Mouse (Mus musculus) layer of hippocampus, adult 8-10 months (tissue): ENCODE measurements around the gene Iqcf3. TPM values are rescaled to one million over a fixed set of nuclear protein-coding genes. Genes with fewer than 3 reads are reported as not detected.
"Not testable (repeated sequence)": the region's sequence is repeated elsewhere in the genome, so short reads cannot be mapped to it uniquely, and the experiment has no call there.

Experiments used
- DNase-seq, 2 experiments: peaks; one replicate each; pipeline ENCODE4 v3.0.0; 2022; ENCODE audit warnings: low spot score in 2 of 2
- total RNA-seq, 4 experiments: library from RNA; stranded (reverse); gene quantifications; 2 replicates each; pipeline ENCODE4 v1.2.4; 2022

Gene Iqcf3
- total RNA-seq, 4 experiments from 2014 or later, result not detected

GRCm38 (mm10) chr9:106509356-106509755, 52.1 kb downstream of the Iqcf3 start:
- DNase-seq, result peak; percentile 16 to 32

- no peak for DNase-seq
Observed at GRCm38 (mm10) chr9:106504246-106504645, 57.2 kb downstream of the Iqcf3 start.

- DNase-seq, result no peak
Observed at GRCm38 (mm10) chr9:106501846-106502245, 59.6 kb downstream of the Iqcf3 start.

DNA sequence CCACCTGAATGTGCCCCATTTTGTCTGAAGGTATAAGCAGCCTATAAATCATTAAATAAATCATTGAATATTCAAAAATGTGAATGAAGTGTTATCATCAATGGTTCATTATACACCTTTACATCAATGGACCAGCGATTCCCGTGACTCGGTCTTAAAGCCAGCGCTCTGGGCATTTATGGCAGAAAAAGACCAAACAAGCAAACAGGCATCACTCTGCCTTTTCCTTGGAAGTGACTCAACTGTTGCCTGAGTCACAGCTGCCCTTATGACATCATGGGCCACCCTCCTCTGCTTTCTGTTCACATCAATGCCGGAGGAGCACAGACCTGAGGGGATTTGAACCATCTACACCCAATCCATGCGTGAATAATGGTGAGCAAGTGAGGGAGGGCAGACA, 61.8 kb downstream of the Iqcf3 start, which contains the start of gene Iqcf1:
Gene Iqcf1, plus strand, starts transcription at position 301 of the 400 bp plus-strand sequence.
- DNase-seq, result no peak

DNA sequence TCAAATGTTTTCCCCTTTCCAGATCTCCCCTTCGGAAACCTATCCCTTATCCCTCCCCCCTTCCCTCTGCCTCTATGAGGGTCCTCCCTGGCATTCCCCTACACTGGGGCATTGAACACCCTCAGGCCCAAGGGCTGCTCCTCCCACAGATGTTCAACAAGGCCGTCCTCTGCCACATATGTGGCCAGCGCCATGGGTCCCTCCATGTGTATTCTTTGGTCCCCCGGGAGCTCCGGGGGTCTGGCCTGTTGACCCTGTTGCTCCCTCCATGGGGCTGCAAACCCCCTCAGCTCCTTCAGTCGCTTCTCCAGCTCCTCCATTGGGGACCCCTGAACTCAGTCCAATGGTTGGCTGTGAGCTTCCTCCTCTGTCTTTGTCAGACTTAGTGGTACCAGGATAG, 73.8 kb downstream of the Iqcf3 start:
- DNase-seq, result not testable (repeated sequence)

DNA sequence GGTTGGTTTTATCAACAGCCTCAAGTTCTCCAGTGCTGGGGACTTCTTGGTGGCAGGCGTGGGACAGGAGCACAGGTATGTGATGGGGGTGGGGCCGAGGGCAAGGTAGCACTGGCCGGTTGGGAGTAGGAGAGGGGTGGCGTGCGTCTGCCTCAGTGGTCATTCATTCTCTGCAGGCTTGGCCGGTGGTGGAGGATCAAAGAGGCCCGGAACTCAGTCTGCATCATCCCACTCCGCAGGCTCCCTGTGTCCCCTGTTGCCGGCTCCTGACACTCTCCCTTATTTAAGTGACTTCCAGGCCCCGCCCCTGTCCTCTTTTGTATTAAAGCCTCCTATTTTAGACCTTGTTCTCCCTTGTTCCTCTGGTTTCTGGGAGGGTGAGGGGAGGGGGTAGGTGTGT, 76.4 kb downstream of the Iqcf3 start:
- DNase-seq, result peak in 1 of 2 experiments; percentile 2

DNA sequence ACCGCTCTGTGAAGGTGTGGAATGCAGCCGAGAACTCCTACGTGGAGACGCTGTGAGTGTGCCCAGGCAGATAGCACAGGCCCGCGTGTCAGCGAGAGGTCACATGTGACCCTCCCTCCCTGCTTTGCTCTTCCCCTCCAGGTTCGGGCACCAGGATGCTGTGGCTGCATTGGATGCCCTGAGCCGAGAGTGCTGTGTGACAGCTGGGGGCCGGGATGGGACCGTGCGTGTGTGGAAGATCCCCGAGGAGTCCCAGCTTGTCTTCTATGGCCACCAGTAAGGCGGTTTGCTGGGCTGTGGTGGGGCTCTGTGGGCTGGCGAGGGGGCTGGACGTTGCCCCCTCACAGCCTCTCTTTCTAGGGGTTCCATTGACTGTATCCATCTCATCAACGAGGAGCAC, 77.8 kb downstream of the Iqcf3 start:
- peak in 1 of 2 experiments; percentile 4 for DNase-seq

GRCm38 (mm10) chr9:106483136-106483535, 78.3 kb downstream of the Iqcf3 start:
- DNase-seq, result no peak

GRCm38 (mm10) chr9:106482578-106483115, 78.8 kb downstream of the Iqcf3 start:
- peak in 1 of 2 experiments; percentile 2 for DNase-seq

GRCm38 (mm10) chr9:106481676-106482075, 79.8 kb downstream of the Iqcf3 start:
- peak in 1 of 2 experiments; percentile 2 for DNase-seq

DNA sequence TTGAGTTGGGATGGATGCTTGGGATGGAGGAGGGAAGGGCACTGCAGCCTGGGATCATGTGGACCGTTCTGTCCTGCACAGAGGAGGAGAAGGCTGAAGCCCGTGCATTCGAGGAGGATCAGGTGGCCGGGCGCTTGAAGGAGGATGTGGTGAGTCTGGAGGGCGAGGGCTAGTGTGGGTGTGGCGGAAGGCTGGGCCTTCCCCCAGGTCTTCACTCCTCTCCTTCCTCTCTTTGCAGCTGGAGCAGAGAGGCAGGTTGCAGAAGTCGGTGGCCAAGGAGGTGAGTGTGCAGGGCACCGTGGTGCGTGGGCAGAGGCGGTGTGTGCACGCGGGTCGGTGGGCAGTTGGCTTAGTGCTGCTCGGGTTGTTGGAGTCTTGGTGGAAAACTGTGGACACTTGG, 80.4 kb downstream of the Iqcf3 start:
- peak in 1 of 2 experiments; percentile 5 for DNase-seq

DNA sequence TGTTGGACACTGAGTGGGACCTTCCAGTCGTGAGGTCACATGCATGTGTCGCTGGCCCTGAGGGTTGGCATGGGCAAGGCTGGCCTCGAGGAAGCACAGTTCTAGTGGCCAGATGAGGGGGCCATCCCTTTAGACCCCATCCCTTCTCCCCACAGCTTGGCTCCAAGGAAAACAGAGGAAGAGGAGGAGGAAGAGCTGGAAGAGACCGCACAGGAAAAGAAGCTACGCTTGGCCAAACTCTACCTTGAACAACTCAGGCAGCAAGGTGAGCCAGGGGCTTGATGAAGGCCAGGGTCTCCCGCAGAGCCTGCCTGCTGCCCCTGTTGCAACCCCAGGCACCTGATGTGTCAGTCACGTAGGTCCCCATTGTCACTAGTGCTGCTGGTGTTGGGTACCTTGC, 80.9 kb downstream of the Iqcf3 start:
- peak in 1 of 2 experiments; percentile 3 for DNase-seq

GRCm38 (mm10) chr9:106478101-106478500, 83.3 kb downstream of the Iqcf3 start:
- DNase-seq, result peak in 1 of 2 experiments; percentile 2

DNA sequence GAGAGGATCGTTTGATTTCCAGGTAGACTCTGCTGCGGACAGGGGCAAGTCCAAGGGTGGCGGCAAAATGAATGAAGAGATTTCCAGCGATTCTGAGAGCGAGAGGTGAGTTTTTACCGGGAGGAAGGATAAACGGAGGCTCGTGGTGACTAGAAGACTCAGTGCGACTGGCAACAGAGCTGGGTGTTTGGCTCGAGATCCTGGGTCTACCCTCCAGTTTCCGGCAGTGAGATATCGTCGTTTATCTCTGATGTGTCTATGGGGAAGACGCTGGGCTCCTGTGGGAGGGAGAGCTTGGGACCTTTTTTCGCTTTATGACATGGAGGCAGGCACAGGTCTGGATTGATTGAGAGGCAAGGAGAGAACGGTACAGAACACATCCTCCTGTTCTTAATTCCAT, 83.8 kb downstream of the Iqcf3 start:
- peak in 1 of 2 experiments; percentile 3 for DNase-seq

DNA sequence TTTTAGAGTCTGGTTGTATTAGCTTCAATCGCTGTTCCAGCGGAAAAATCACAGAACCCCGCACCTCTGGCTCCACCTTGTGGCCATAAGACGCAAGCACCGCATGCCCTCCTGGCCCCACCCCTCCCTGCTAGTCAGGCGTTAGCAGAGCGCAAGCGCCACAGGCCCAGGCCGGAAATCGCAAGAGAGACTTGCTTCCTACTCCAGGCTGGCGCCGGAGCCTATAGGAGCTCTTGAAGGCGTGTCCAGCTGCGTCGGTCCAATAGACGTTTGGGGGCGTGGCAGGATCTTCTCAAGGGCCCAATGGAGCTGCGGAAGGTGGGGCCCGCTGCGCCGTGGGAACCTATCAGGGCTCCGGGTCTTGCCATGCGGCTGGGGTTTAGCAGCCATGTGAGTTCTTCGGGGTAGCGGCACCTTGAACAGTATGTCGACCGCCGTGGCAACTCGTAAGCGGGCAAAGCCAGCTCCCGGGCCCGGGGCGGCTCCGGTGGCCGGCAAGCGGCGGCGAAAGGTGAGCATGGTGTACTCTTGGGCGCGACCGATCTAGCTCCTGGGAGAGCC, 84.4 kb downstream of the Iqcf3 start, which contains the start of gene Parp3:
Gene Parp3, minus strand, starts transcription at position 26 of the 561 bp plus-strand sequence.
- peak; percentile 100 for DNase-seq

DNA sequence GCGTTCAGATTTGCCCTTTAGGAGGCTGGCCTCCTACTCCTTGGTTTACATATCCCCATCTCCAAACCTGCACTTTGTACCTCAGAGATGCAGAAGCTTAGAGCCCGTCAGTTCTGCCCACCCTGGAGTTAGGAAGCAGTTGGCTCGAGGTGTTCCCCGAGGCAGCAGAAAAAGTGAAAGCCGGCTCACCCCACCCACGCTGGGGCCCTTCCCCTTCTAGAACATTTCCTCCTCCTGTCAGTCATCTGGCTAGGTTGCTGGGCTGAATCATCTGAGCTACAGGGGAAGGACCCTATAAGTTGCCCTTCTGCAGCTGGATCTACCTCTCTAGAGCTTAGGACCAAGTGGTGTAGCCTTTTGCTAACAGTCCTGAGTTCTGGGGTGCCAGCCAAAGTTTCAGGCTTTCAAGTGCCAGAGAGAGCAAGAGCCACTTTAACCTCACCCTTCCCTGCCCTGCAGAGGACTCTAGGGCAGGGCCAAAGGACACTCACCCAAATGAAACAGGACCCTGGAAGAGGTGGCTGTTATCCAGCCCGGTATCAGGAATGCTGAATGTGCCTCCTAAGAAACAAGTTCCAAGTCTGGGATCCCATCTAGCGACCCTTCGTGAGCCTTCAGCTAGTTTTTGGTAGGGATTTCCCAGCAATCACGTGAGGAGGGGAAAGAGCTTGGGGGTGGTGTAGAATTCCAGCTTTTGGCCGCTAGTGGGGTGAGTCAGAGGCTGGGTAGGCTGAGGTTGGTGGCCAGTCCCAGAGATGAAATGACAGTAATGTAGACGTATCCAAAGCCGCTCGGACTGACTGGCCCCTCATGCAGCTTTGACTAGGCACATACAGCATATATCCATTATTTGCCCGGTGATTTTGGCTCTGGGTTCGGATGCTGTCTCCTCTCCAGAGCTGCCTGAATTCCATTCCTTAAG, 85.2 kb downstream of the Iqcf3 start:
- peak; percentile 21 to 32 for DNase-seq

- DNase-seq, result peak in 1 of 2 experiments; percentile 3
Observed at GRCm38 (mm10) chr9:106475663-106476001, 85.8 kb downstream of the Iqcf3 start, which contains the start of gene Rrp9. Rrp9 (plus strand) TSS chr9:106475963.

DNA sequence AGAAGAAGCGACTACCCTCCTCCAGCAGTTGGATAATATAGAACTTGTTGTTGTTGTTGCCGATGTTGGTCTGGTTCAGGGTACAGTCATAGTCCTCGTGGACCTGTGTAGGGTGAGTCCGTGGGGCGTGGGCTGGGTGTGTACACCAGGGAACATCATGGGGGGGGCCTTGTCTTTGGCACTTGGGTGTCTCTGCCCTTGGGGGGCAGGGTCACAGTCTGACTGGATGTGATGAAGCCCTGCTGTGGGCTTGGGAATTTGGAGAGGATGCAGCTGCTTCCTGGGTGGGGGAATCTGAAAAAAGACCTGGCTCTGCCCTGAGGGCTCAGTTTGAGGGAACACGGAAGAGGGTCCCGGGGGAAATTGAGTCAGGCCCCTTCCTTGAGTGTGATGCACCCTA, 86.4 kb downstream of the Iqcf3 start:
- peak in 1 of 2 experiments; percentile 13 for DNase-seq

DNA sequence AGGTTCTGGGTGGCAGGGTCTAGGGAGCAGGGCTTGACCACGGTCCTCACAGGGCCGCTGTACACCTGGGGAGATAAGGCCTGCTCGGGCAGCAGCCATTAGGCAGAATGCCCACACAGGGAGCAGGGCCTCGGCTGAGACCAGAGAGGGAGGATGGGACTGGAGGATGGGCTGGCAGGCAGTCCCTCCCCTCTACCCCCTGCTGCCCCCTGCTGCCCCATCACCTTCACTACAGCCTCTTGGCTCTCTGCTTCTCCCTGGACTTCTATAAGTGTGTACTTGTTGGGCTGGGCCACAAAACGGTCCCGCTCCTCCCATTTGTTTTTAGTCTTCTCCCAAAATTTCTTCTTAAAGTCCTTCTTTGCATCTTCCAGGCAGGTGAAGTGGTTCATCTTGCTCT, 87.0 kb downstream of the Iqcf3 start:
- peak; percentile 49 to 60 for DNase-seq

- peak in 1 of 2 experiments; percentile 25 for DNase-seq
Observed at GRCm38 (mm10) chr9:106473753-106474105, 87.7 kb downstream of the Iqcf3 start.

DNA sequence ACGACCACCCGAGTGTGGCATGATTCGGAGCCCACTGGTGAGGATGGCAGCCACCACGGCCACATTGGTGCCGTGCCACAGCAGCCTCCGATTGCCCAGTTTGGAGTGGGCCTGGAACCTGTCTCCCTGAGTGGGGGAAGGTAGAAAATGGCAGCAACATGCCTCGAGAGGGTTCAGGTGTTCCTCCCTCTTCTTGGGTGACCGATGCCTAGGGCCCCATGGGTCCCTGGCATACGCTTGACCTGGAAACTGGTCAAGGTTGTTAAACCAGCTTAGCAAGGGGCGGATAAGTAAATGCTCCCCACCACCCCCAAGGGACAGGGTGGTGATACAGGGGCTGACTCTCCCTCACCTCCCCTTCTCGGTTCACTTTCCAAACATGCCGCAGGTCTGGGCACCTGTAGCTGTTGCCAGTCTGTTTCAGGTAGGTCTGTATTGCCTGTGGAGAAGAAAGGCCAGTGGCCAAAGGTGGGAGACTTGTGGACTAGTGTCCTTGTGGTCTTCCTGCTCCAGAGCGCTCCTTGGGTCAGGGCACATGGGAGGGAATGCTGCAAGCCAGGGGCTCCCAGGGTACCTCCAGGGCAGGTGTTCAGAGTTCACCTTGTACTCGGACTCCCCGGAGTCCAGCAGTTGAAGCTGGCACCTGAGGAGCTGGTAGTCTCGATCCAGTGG, 88.2 kb downstream of the Iqcf3 start:
- peak; percentile 3 to 27 for DNase-seq

GRCm38 (mm10) chr9:106472321-106472720, 89.1 kb downstream of the Iqcf3 start:
- peak; percentile 8 to 20 for DNase-seq
